Mouse (Mus musculus) midbrain, embryonic 11.5 days (tissue): Measurements from ENCODE around the gene Pex16. TPM values are rescaled to one million over a fixed set of nuclear protein-coding genes. Genes with fewer than 3 reads are reported as not detected.

ENCODE experiments used
- ATAC-seq: fragments of 200-750 bp; cut with Nextera tagmentation; 2 replicates; pipeline ENCODE4 v1.8.0; 2017; ENCODE audit warnings: moderate TSS enrichment, moderate library complexity; ENCODE audit not compliant: low FRiP score
- DNase-seq: peaks from one replicate; pipeline ENCODE4 v3.0.0; 2015; ENCODE audit warnings: low spot score; ENCODE audit errors: missing footprints
- H3K27ac ChIP-seq: fragments of 300-500 bp; sonication (generic); 2 replicates; pipeline ENCODE4 v1.5.1; 2014; ENCODE audit warnings: low read depth, low read length
- H3K27me3 ChIP-seq: fragments of 300-500 bp; sonication (generic); 2 replicates; pipeline ENCODE4 v1.6.1; 2014; ENCODE audit warnings: mild to moderate bottlenecking, low read length, moderate library complexity, mixed read lengths; ENCODE audit not compliant: control insufficient read depth, insufficient read depth
- H3K36me3 ChIP-seq: fragments of 300-500 bp; sonication (generic); 2 replicates; pipeline ENCODE4 v1.6.1; 2014; ENCODE audit warnings: mild to moderate bottlenecking, low read length, moderate library complexity, mixed read lengths; ENCODE audit not compliant: control insufficient read depth, insufficient read depth
- H3K4me1 ChIP-seq: fragments of 300-500 bp; sonication (generic); 2 replicates; pipeline ENCODE4 v1.6.1; 2014; ENCODE audit warnings: low read length; ENCODE audit not compliant: control insufficient read depth, insufficient read depth
- H3K4me2 ChIP-seq: fragments of 300-500 bp; sonication (generic); 2 replicates; pipeline ENCODE4 v1.6.1; 2014; ENCODE audit warnings: mild to moderate bottlenecking, moderate library complexity
- H3K4me3 ChIP-seq: fragments of 300-500 bp; sonication (generic); 2 replicates; pipeline ENCODE4 v1.5.1; 2014; ENCODE audit warnings: low read depth, low read length
- H3K9ac ChIP-seq: fragments of 300-500 bp; sonication (generic); 2 replicates; pipeline ENCODE4 v1.6.1; 2014; ENCODE audit warnings: low read length
- H3K9me3 ChIP-seq: fragments of 300-500 bp; sonication (generic); 2 replicates; pipeline ENCODE4 v1.6.1; 2016; ENCODE audit warnings: low read length; ENCODE audit not compliant: control insufficient read depth
- WGBS: fragments of 180-500 bp; shearing (Covaris S2); extraction: QIAGEN DNeasy Blood & Tissue Kit; methylation state at CpG from one replicate; pipeline ENCODE4 v1.1.7; 2014; 5-methylcytosine and 5-hydroxymethylcytosine counted together
- polyA plus RNA-seq: library from polyadenylated mRNA; unstranded; fragments of >200 nt; fragmentation: Nextera tagmentation; extraction: Ambion mirVana; gene quantifications from 2 replicates; pipeline ENCODE4 v1.2.1, GENCODE M21; 2014

Gene Pex16
- 17.7 and 20.0 TPM in 2 replicates for polyA plus RNA-seq

DNA sequence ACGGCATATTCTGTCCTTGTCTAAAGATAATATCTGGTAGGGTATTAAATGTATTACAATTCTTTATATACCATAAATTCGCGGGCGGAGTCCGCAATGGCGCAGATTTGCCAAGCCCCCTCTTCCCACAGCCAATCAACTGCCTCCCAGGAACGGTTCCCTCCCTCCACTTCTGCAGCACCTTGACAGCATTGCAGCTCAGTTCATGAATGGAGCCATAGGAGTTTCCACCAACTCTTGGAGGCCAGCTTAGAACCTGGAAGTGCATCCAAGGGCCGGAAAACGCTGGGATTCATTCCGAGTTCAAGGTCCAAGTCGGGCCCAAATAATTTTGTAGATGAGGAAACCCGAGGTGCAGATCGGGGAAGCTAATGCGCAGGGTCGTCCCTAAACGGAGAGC, at the start of gene Pex16, which contains the start of gene Large2:
Gene Pex16 (plus strand): TSS at position 163 of the 400 bp plus-strand sequence.
Gene Large2 (minus strand): TSS at position 356 of the 400 bp plus-strand sequence.
- 4% methylated on average over 16 of the region's 16 CpGs for WGBS
- no peak for ATAC-seq

GRCm38 (mm10) chr2:92325676-92326075, 48.8 kb upstream of the Pex16 start:
- DNase-seq: no peak
- H3K9me3 ChIP-seq: no peaks in the 10 kb centered on the region
- H3K27me3 ChIP-seq: no peaks in the 10 kb centered on the region
- no peak for ATAC-seq
- no peak overlapping the region for H3K27ac ChIP-seq
- no peak overlapping the region for H3K4me3 ChIP-seq
- no peaks in the 10 kb centered on the region for H3K4me1 ChIP-seq
- H3K36me3 ChIP-seq: peaks cover 10% of the 10 kb centered on the region; the same call in 1 of the 2 replicates
- no peak overlapping the region for H3K4me2 ChIP-seq
- no peak overlapping the region for H3K9ac ChIP-seq
- WGBS: 95% methylated on average over 7 of the region's 7 CpGs

More for the DNA sequence above, at the start of gene Pex16, which contains the start of gene Large2:
- Histone ChIP-seq H3K9ac (peak within 1 kb of the TSS; percentile 70), H3K9me3 (no peaks in the 10 kb centered on the region), H3K4me2 (peak within 1 kb of the TSS; percentile 96), H3K27me3 (peaks cover 8% of the 10 kb centered on the region), H3K36me3 (0 out of 2 replicates have a peak, but pooled peaks cover under 1% of the 10 kb centered on the region), H3K4me1 (peaks cover 45% of the 10 kb centered on the region), H3K4me3 (peak within 1 kb of the TSS; percentile 67), H3K27ac (peak within 1 kb of the TSS; percentile 90)
- no peak for DNase-seq

DNA sequence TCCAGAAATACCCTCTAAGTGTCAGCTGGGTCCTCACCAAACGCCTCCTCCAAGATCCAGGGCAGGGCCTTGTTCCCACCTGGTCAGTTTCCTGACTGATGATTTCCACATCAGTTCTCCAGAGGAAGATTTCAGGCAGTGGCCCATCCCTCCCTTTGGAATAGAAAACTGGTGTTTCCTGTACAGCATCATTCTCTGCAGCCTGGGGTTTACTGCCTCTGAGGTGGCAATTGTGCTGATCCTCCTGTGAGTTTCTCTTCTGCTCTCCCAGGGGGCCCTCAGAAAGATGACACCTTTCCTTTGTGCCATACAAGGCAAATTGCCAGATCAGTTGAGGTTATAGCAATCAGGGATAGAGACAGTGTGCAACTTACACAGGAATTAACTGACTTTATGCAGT, 48.3 kb upstream of the Pex16 start:
- H3K27ac ChIP-seq: no peak overlapping the region
- no peak for ATAC-seq
- 86% methylated on average over 1 of the region's 1 CpGs for WGBS
- no peak overlapping the region for H3K4me3 ChIP-seq
- H3K9me3 ChIP-seq: no peaks in the 10 kb centered on the region
- no peak overlapping the region for H3K4me2 ChIP-seq
- no peaks in the 10 kb centered on the region for H3K4me1 ChIP-seq
- H3K27me3 ChIP-seq: no peaks in the 10 kb centered on the region
- peaks cover 10% of the 10 kb centered on the region; the same call in 1 of the 2 replicates for H3K36me3 ChIP-seq
- H3K9ac ChIP-seq: no peak overlapping the region
- no peak for DNase-seq

DNA sequence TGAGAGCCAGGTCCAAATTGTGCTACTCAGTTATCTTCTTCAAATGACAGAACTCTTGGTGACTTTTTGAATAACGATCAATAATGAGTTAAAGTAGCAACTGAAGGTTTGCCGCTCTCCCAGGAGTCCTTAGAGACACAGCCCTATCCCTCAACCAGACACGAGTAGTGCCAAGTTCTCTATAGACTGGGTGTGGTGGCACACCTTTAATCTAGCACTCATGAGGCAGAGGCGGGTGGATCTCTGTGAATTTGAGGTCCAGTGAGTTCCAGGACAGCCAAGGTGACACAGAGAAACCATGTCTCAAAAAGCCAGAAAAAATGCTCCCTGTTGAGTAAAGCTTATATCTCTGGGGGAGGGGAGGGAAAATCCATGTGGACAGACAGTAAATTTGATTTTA, 46.9 kb upstream of the Pex16 start:
- H3K9ac ChIP-seq: no peak overlapping the region
- H3K27ac ChIP-seq: no peak overlapping the region
- H3K4me1 ChIP-seq: no peaks in the 10 kb centered on the region
- no peaks in the 10 kb centered on the region for H3K27me3 ChIP-seq
- no peak overlapping the region for H3K4me3 ChIP-seq
- DNase-seq (no peak), ATAC-seq (no peak)
- H3K9me3 ChIP-seq: no peaks in the 10 kb centered on the region
- 97% methylated on average over 4 of the region's 4 CpGs for WGBS
- H3K36me3 ChIP-seq: peaks cover 13% of the 10 kb centered on the region; the same call in 1 of the 2 replicates
- no peak overlapping the region for H3K4me2 ChIP-seq

- no peak for ATAC-seq
These were observed 46.3 kb upstream of the Pex16 start for GRCm38 (mm10) chr2:92328206-92328605.

DNA sequence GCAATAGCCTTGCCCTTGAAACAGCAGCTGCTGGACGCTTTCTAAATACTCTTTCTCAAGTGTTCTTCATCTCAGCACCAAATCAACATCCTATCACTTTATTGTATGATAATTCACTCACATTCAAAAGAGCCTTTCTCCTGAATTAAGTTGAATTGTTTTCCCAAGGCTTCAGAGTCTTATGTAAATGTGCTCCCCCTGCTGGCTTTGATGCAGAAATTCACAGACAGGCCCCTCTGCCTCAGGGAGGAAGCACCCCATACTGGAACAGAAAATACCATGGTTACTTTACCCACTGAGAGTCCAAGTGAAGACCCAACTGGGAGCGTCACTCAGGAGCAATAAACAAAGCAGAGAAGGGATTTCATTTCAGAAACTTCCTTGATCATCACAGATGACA, 43.6 kb upstream of the Pex16 start:
- H3K9me3 ChIP-seq: no peaks in the 10 kb centered on the region
- no peaks in the 10 kb centered on the region for H3K27me3 ChIP-seq
- H3K4me1 ChIP-seq: no peaks in the 10 kb centered on the region
- peaks cover 18% of the 10 kb centered on the region; the same call in 1 of the 2 replicates for H3K36me3 ChIP-seq
- H3K9ac ChIP-seq: no peak overlapping the region
- H3K4me2 ChIP-seq: no peak overlapping the region
- no peak for ATAC-seq
- no peak overlapping the region for H3K27ac ChIP-seq
- peak; percentile 87 for DNase-seq
- H3K4me3 ChIP-seq: no peak overlapping the region
- 59% methylated on average over 2 of the region's 2 CpGs for WGBS

More at GRCm38 (mm10) chr2:92328206-92328605, 46.3 kb upstream of the Pex16 start:
- Histone ChIP-seq H3K36me3 (peaks cover 13% of the 10 kb centered on the region; the same call in 1 of the 2 replicates), H3K27me3 (no peaks in the 10 kb centered on the region), H3K27ac (no peak overlapping the region), H3K9me3 (no peaks in the 10 kb centered on the region), H3K9ac (no peak overlapping the region), H3K4me2 (no peak overlapping the region), H3K4me3 (no peak overlapping the region), H3K4me1 (no peaks in the 10 kb centered on the region)
- DNase-seq: no peak
- 90% methylated on average over 8 of the region's 8 CpGs for WGBS

GRCm38 (mm10) chr2:92331410-92331809, 43.1 kb upstream of the Pex16 start:
- no peak overlapping the region for H3K4me3 ChIP-seq
- 85% methylated on average over 2 of the region's 2 CpGs for WGBS
- H3K27me3 ChIP-seq: no peaks in the 10 kb centered on the region
- H3K27ac ChIP-seq: no peak overlapping the region
- DNase-seq (no peak), ATAC-seq (no peak)
- H3K36me3 ChIP-seq: peaks cover 18% of the 10 kb centered on the region; the same call in 1 of the 2 replicates
- no peaks in the 10 kb centered on the region for H3K4me1 ChIP-seq
- H3K9me3 ChIP-seq: no peaks in the 10 kb centered on the region
- H3K9ac ChIP-seq: no peak overlapping the region
- no peak overlapping the region for H3K4me2 ChIP-seq

DNA sequence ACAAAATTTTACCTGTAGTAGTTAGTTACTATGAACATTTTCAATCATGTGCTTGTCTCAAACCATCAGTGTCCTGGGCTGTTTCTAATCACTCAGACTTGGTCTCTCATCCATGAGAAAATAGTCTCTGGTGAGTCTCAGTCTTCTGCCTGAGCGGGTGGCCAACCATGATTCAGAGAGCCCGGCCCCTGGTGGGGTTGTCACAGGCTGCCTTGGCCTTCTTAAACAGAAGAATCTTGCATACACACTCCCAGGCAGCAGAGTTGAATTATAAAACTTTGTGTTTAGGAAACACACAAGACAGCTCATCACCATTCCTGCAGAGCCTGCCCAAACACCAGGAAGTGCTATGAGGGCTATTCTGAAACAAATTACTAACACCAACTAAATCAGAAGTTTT, 42.6 kb upstream of the Pex16 start:
- Histone ChIP-seq H3K27me3 (no peaks in the 10 kb centered on the region), H3K9ac (no peak overlapping the region), H3K27ac (no peak overlapping the region), H3K9me3 (no peaks in the 10 kb centered on the region), H3K4me2 (no peak overlapping the region), H3K36me3 (peaks cover 18% of the 10 kb centered on the region; the same call in 1 of the 2 replicates), H3K4me1 (no peaks in the 10 kb centered on the region), H3K4me3 (no peak overlapping the region)
- no peak for DNase-seq
- no peak for ATAC-seq
- 93% methylated on average over 2 of the region's 2 CpGs for WGBS

DNA sequence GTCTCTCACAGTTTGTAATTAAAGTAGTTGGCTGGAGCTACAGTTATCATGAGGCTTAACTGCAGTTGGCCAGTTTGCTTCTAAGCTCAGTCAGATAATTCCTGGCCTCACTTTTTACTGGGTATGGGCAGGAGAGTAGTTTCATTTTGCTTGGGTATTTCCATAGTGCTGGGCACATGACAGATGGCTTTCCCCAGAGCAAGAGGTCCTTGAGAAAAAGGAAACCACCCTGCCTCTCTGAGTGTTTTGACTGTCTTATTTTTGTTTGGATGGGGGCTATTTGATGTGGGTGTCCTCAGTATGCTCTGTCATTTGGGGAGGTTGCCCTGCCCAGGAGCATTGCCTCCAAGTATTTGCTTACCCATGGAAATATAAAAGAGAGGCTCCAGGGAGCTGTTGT, 32.1 kb upstream of the Pex16 start:
- Histone ChIP-seq H3K9ac (no peak overlapping the region), H3K4me3 (no peak overlapping the region), H3K4me1 (no peaks in the 10 kb centered on the region), H3K27ac (no peak overlapping the region), H3K4me2 (no peak overlapping the region), H3K9me3 (no peaks in the 10 kb centered on the region), H3K36me3 (peaks cover 6% of the 10 kb centered on the region; the same call in 1 of the 2 replicates), H3K27me3 (no peaks in the 10 kb centered on the region)
- DNase-seq: no peak
- no peak for ATAC-seq
